Mouse (Mus musculus) hindbrain, embryonic 16.5 days (tissue): ENCODE data around the gene Wdr62. TPM values are rescaled to one million over a fixed set of nuclear protein-coding genes. Genes with fewer than 3 reads are reported as not detected.
A peak's percentile ranks its signal among the peaks of the same experiment; 100 is the strongest.

Source experiments
- ATAC-seq: fragments of 200-750 bp; cut with Nextera tagmentation; 2 replicates; pipeline ENCODE4 v1.8.0; 2017; ENCODE audit warnings: moderate TSS enrichment, moderate library complexity
- H3K27ac ChIP-seq: fragments of 300-500 bp; sonication (generic); 2 replicates; pipeline ENCODE4 v1.5.1; 2014; ENCODE audit warnings: low read depth, mild to moderate bottlenecking, control low read depth, low read length, moderate library complexity
- H3K27me3 ChIP-seq: fragments of 300-500 bp; sonication (generic); replicated peaks from 2 replicates; pipeline ENCODE4 v1.6.1; 2014; ENCODE audit warnings: low read length; ENCODE audit not compliant: control insufficient read depth, insufficient read depth
- H3K36me3 ChIP-seq: fragments of 300-500 bp; sonication (generic); 2 replicates; pipeline ENCODE4 v1.6.1; 2014; ENCODE audit warnings: mild to moderate bottlenecking, low read length, moderate library complexity, mixed read lengths; ENCODE audit not compliant: control insufficient read depth, insufficient read depth
- H3K4me1 ChIP-seq: fragments of 300-500 bp; sonication (generic); 2 replicates; pipeline ENCODE4 v1.6.1; 2014; ENCODE audit warnings: low read depth, low read length; ENCODE audit not compliant: control insufficient read depth, insufficient read depth
- H3K4me2 ChIP-seq: fragments of 300-500 bp; sonication (generic); 2 replicates; pipeline ENCODE4 v1.6.1; 2014; ENCODE audit warnings: mild to moderate bottlenecking, low read length, control low read depth, moderate library complexity
- H3K4me3 ChIP-seq: fragments of 300-500 bp; sonication (generic); 2 replicates; pipeline ENCODE4 v1.5.1; 2014; ENCODE audit warnings: mild to moderate bottlenecking, low read length, control low read depth, moderate library complexity
- H3K9ac ChIP-seq: fragments of 300-500 bp; sonication (generic); 2 replicates; pipeline ENCODE4 v1.6.1; 2014; ENCODE audit warnings: low read depth, mild to moderate bottlenecking, control low read depth, low read length, moderate library complexity
- H3K9me3 ChIP-seq: fragments of 300-500 bp; sonication (generic); 2 replicates; pipeline ENCODE4 v1.6.1; 2014; ENCODE audit warnings: mild to moderate bottlenecking, low read length, moderate library complexity; ENCODE audit not compliant: control insufficient read depth
- WGBS: fragments of 180-500 bp; shearing (Covaris S2); extraction: QIAGEN DNeasy Blood & Tissue Kit; methylation state at CpG from one replicate; pipeline ENCODE4 v1.1.7; 2014; 5-methylcytosine and 5-hydroxymethylcytosine counted together
- polyA plus RNA-seq: library from polyadenylated mRNA; unstranded; fragments of >200 nt; fragmentation: Nextera tagmentation; extraction: Ambion mirVana; gene quantifications from 2 replicates; pipeline ENCODE4 v1.2.1, GENCODE M21; 2015

Wdr62 gene
- polyA plus RNA-seq, 1 experiment from 2014 or later: 3.9 TPM

GRCm38 (mm10) chr7:30279536-30279935 lies 683 bp downstream of the Wdr62 start:
- H3K4me2 ChIP-seq: peak overlapping the region; percentile 99
- 0% methylated on average over 6 of the region's 6 CpGs for WGBS
- H3K9me3 ChIP-seq: no peaks in the 10 kb centered on the region
- H3K27ac ChIP-seq: no peak overlapping the region; the same call in 1 of the 2 replicates
- H3K4me1 ChIP-seq: peaks cover 2% of the 10 kb centered on the region; the same call in 1 of the 2 replicates
- H3K4me3 ChIP-seq: peak overlapping the region; percentile 74
- no peaks in the 10 kb centered on the region for H3K27me3 ChIP-seq
- no peak for ATAC-seq
- H3K36me3 ChIP-seq: no peaks in the 10 kb centered on the region
- peak overlapping the region; percentile 46; the same call in 1 of the 2 replicates for H3K9ac ChIP-seq

- no peaks in the 10 kb centered on the region for H3K9me3 ChIP-seq
- H3K4me2 ChIP-seq: no peak overlapping the region
- H3K4me3 ChIP-seq: no peak overlapping the region
- 62% methylated on average over 2 of the region's 2 CpGs for WGBS
- no peaks in the 10 kb centered on the region for H3K36me3 ChIP-seq
- H3K27me3 ChIP-seq: no peaks in the 10 kb centered on the region
- H3K4me1 ChIP-seq: peaks cover 2% of the 10 kb centered on the region; the same call in 1 of the 2 replicates
- no peak for ATAC-seq
- no peak overlapping the region for H3K27ac ChIP-seq
- H3K9ac ChIP-seq: no peak overlapping the region
These were observed 1.3 kb downstream of the Wdr62 start for GRCm38 (mm10) chr7:30278911-30279310.

- ATAC-seq: no peak
- Histone ChIP-seq H3K27ac (no peak overlapping the region), H3K36me3 (no peaks in the 10 kb centered on the region; the same call in 1 of the 2 replicates), H3K4me3 (no peak overlapping the region), H3K9ac (no peak overlapping the region), H3K27me3 (no peaks in the 10 kb centered on the region), H3K9me3 (no peaks in the 10 kb centered on the region), H3K4me2 (no peak overlapping the region), H3K4me1 (no peaks in the 10 kb centered on the region; the same call in 1 of the 2 replicates)
- WGBS: 89% methylated on average over 6 of the region's 6 CpGs
These were observed 5.8 kb downstream of the Wdr62 start for GRCm38 (mm10) chr7:30274383-30274782.

- Histone ChIP-seq H3K27me3 (no peaks in the 10 kb centered on the region), H3K36me3 (no peaks in the 10 kb centered on the region; the same call in 1 of the 2 replicates), H3K9me3 (no peaks in the 10 kb centered on the region), H3K4me3 (no peak overlapping the region), H3K9ac (no peak overlapping the region), H3K4me2 (no peak overlapping the region), H3K27ac (no peak overlapping the region), H3K4me1 (no peaks in the 10 kb centered on the region)
- WGBS: 87% methylated on average over 4 of the region's 4 CpGs
- ATAC-seq: no peak
These were observed 10.6 kb downstream of the Wdr62 start for GRCm38 (mm10) chr7:30269641-30270040.

- ATAC-seq: no peak
- H3K9me3 ChIP-seq: no peaks in the 10 kb centered on the region
- WGBS: 85% methylated on average over 3 of the region's 3 CpGs
- H3K4me2 ChIP-seq: no peak overlapping the region
- no peaks in the 10 kb centered on the region for H3K27me3 ChIP-seq
- no peak overlapping the region for H3K27ac ChIP-seq
- H3K36me3 ChIP-seq: no peaks in the 10 kb centered on the region; the same call in 1 of the 2 replicates
- H3K4me3 ChIP-seq: no peak overlapping the region
- no peaks in the 10 kb centered on the region for H3K4me1 ChIP-seq
- no peak overlapping the region for H3K9ac ChIP-seq
These were observed 13.4 kb downstream of the Wdr62 start for GRCm38 (mm10) chr7:30266780-30267179.

GRCm38 (mm10) chr7:30265935-30266334 lies 14.3 kb downstream of the Wdr62 start:
- H3K9ac ChIP-seq: no peak overlapping the region
- H3K36me3 ChIP-seq: no peaks in the 10 kb centered on the region; the same call in 1 of the 2 replicates
- no peak overlapping the region for H3K4me2 ChIP-seq
- H3K4me3 ChIP-seq: no peak overlapping the region
- no peaks in the 10 kb centered on the region for H3K4me1 ChIP-seq
- no peaks in the 10 kb centered on the region for H3K9me3 ChIP-seq
- no peak overlapping the region for H3K27ac ChIP-seq
- WGBS: 89% methylated on average over 7 of the region's 7 CpGs
- H3K27me3 ChIP-seq: no peaks in the 10 kb centered on the region
- ATAC-seq: no peak

GRCm38 (mm10) chr7:30265531-30265930 lies 14.7 kb downstream of the Wdr62 start:
- Histone ChIP-seq H3K4me3 (no peak overlapping the region), H3K36me3 (no peaks in the 10 kb centered on the region; the same call in 1 of the 2 replicates), H3K27ac (no peak overlapping the region), H3K4me1 (no peaks in the 10 kb centered on the region), H3K4me2 (no peak overlapping the region), H3K27me3 (no peaks in the 10 kb centered on the region), H3K9ac (no peak overlapping the region), H3K9me3 (no peaks in the 10 kb centered on the region)
- no peak for ATAC-seq
- WGBS: 94% methylated on average over 5 of the region's 5 CpGs

GRCm38 (mm10) chr7:30265041-30265440 lies 15.2 kb downstream of the Wdr62 start:
- 88% methylated on average over 2 of the region's 2 CpGs for WGBS
- ATAC-seq: no peak
- Histone ChIP-seq H3K27ac (no peak overlapping the region), H3K9ac (no peak overlapping the region), H3K4me3 (no peak overlapping the region), H3K27me3 (no peaks in the 10 kb centered on the region), H3K9me3 (no peaks in the 10 kb centered on the region), H3K4me2 (no peak overlapping the region), H3K36me3 (no peaks in the 10 kb centered on the region), H3K4me1 (no peaks in the 10 kb centered on the region)

GRCm38 (mm10) chr7:30251956-30252954 lies 28.0 kb downstream of the Wdr62 start:
- H3K4me1 ChIP-seq: no peaks in the 10 kb centered on the region
- no peak overlapping the region for H3K9ac ChIP-seq
- H3K27me3 ChIP-seq: no peaks in the 10 kb centered on the region
- no peaks in the 10 kb centered on the region for H3K9me3 ChIP-seq
- H3K4me3 ChIP-seq: no peak overlapping the region
- no peak for ATAC-seq
- no peak overlapping the region for H3K4me2 ChIP-seq
- H3K36me3 ChIP-seq: no peaks in the 10 kb centered on the region
- H3K27ac ChIP-seq: no peak overlapping the region
- WGBS: 90% methylated on average over 12 of the region's 12 CpGs
